Mouse (Mus musculus) CH12.LX (cell line): ENCODE results near the gene Adamtsl1.

Experiments
- CHD1 ChIP-seq: IDR thresholded peaks from 2 replicates; pipeline ENCODE4 v1.6.1; 2012; ENCODE audit warnings: low read depth, low read length, improper control_type of control experiment, inconsistent platforms
- CTCF ChIP-seq, 2 experiments: IDR thresholded peaks in 1 of 2; conservative IDR thresholded peaks in 1 of 2; 2 replicates each; pipeline ENCODE4 v1.5.1; 2011 to 2012; ENCODE audit warnings: low read depth in 2 of 2, low read length in 2 of 2, improper control_type of control experiment in 1 of 2, inconsistent platforms in 1 of 2, mild to moderate bottlenecking in 1 of 2, moderate library complexity in 1 of 2
- EP300 ChIP-seq: IDR thresholded peaks from 2 replicates; pipeline ENCODE4 v1.6.1; 2011; ENCODE audit warnings: low read length, improper control_type of control experiment
- IRF4 ChIP-seq: IDR thresholded peaks from 2 replicates; pipeline ENCODE4 v1.6.1; 2014; ENCODE audit warnings: low read depth, mild to moderate bottlenecking, inconsistent platforms, low read length, improper control_type of control experiment
- MAFK ChIP-seq: IDR thresholded peaks from 2 replicates; pipeline ENCODE4 v1.6.1; 2011; ENCODE audit warnings: low read length, improper control_type of control experiment; ENCODE audit not compliant: insufficient replicate concordance
- MAX ChIP-seq: IDR thresholded peaks from 2 replicates; pipeline ENCODE4 v1.6.1; 2011; ENCODE audit warnings: low read length, improper control_type of control experiment
- MAZ ChIP-seq: IDR thresholded peaks from 2 replicates; pipeline ENCODE4 v1.6.1; 2012; ENCODE audit warnings: low read depth, mild to moderate bottlenecking, inconsistent platforms, low read length, improper control_type of control experiment, moderate library complexity
- MXI1 ChIP-seq: IDR thresholded peaks from 2 replicates; pipeline ENCODE4 v1.6.1; 2011; ENCODE audit warnings: mild to moderate bottlenecking, low read depth, low read length, improper control_type of control experiment
- RCOR1 ChIP-seq: conservative IDR thresholded peaks from 2 replicates; pipeline ENCODE4 v1.6.1; 2012; ENCODE audit warnings: low read depth, mild to moderate bottlenecking, inconsistent platforms, low read length, improper control_type of control experiment
- USF2 ChIP-seq: conservative IDR thresholded peaks from 2 replicates; pipeline ENCODE4 v1.6.1; 2011; ENCODE audit warnings: low read depth, low read length, improper control_type of control experiment
- ZMIZ1 ChIP-seq: IDR thresholded peaks from 2 replicates; pipeline ENCODE4 v1.6.1; 2012; ENCODE audit warnings: low read depth, mild to moderate bottlenecking, inconsistent platforms, low read length, improper control_type of control experiment

GRCm38 (mm10) chr4:86315122-86315521 is 801.1 kb downstream of the Adamtsl1 start:
- no peak for TF ChIP-seq CHD1
- TF ChIP-seq RCOR1: no peak
- no peak for TF ChIP-seq MAZ
- TF ChIP-seq EP300: no peak
- TF ChIP-seq USF2: no peak
- no peak for TF ChIP-seq CTCF (conservative IDR thresholded peaks at IDR 0.05 in 1 of 2, IDR thresholded peaks at IDR 0.05 in 1 of 2; ENCODE audit: low read depth in 2 of 2, low read length in 2 of 2)
- no peak for TF ChIP-seq MAX
- no peak for TF ChIP-seq ZMIZ1
- TF ChIP-seq MXI1: no peak
- no peak for TF ChIP-seq IRF4
- no peak for TF ChIP-seq MAFK
